Mouse (Mus musculus): ENCODE data around the gene Tcf7l2. TPM values are rescaled to one million over a fixed set of nuclear protein-coding genes. Genes with fewer than 3 reads are reported as not detected.

The Tcf7l2 gene
- total RNA-seq, 2 experiments from 2014 or later, result 12.2 to 13.1 TPM

DNA sequence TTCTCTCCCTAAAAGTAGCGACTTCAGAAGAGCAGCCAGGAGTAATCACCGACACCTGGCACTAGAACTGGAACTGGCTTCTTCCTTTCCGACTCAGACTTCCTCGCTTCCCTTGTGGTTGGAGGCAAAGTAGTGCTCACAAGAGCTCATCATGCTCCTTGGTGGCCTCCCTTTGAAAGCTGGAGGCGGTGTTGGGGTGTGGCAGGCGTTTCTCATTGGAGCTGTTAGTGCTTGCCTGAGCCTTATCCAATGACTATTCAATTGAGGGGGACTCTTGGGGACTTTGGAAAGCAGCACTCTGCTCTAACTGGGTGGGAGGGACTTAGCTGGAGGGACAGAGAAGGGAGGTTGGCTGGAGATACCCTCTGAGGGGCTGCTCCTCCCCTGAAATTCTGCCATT, 9.1 kb upstream of the Tcf7l2 start:
- DNase-seq, result no peak

DNA sequence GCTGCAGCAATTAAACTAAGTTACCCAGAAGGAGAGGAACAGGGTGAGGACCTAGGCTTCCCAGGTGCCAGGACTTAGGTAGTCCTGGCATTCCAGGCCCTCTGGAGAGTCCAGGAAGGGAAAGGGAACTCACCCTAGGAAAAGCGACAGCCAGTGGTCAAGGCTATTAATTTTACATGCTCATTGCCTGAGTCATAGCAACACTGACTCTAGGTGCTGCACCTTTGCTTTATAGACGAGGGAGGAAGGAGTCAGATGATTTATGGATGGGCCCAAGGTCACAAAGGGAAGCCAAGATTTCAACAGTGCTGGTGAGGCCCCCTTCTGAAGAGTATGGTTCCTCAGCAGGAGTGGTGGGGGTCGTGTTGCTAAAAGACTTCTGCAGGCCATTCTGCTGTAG, 8.6 kb upstream of the Tcf7l2 start:
- DNase-seq, result no peak

DNA sequence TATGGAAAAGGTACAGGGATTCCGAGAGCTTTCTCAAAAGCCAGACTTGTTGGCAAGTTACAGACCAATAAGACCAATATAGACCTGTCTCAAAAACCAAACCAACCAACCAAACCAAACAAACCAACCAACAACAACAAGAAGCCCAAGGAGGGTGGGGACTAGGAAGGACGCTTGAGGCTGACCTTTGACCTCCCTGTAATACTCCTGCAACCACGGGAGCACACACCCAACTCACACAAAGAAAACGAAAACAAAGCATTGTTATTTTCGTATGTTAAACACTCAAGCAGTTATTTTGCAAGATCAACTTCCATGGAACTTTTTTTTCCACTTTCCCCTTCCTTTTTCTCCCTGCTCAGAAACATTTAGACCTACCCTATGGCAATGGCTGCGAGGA, 5.6 kb upstream of the Tcf7l2 start:
- DNase-seq, result no peak

DNA sequence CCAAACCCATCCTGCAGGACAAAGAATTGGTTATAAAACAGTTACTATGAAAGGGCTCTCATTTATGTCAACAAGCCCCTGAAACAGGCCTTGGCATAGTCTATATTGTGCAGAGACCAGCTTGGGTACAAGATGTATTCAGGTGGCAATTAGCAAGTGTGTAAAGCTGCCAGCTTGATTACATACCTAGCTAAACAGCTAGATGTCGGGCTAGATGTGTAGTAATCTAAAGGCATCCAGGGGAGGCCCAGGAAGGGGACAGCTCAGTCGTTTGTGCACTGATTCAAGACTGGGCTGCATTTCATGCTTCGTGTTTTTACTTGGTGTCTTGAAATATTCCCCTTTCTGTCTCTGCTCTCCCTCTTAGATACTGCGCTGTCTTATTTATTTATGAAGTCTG, 1.9 kb upstream of the Tcf7l2 start:
- DNase-seq, result no peak

- DNase-seq, result no peak
Measured at GRCm38 (mm10) chr19:55740753-55741438, 724 bp upstream of the Tcf7l2 start.

GRCm38 (mm10) chr19:55742386-55743000, 873 bp downstream of the Tcf7l2 start:
- DNase-seq, result peak; percentile 13 to 15

GRCm38 (mm10) chr19:55743001-55743556, 1.5 kb downstream of the Tcf7l2 start:
- peak; percentile 7 to 17 for DNase-seq

GRCm38 (mm10) chr19:55743557-55744441, 2.2 kb downstream of the Tcf7l2 start:
- DNase-seq, result peak; percentile 16 to 30

GRCm38 (mm10) chr19:55744576-55745191, 3.1 kb downstream of the Tcf7l2 start:
- DNase-seq, result no peak

DNA sequence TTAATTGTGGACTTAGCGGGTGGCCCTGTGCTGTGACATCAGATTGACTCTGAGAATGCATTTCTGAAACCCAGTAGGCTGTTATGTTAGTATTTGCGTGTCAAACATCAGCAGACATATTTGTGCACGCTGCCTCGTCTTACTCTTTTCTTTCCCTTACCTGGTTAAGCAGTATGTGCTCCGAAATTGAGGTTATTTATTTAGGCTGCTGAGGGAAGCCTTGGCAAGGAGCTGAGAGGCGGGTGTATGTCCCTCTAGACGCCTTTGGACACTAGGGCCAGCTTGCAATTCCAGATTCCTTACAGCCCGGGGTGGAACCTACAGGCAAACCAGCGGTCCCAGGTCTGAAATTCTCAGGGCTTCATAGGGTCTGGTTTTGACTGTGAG, 3.6 kb downstream of the Tcf7l2 start:
- no peak for DNase-seq

GRCm38 (mm10) chr19:55746241-55746640, 4.6 kb downstream of the Tcf7l2 start:
- DNase-seq, result no peak

DNA sequence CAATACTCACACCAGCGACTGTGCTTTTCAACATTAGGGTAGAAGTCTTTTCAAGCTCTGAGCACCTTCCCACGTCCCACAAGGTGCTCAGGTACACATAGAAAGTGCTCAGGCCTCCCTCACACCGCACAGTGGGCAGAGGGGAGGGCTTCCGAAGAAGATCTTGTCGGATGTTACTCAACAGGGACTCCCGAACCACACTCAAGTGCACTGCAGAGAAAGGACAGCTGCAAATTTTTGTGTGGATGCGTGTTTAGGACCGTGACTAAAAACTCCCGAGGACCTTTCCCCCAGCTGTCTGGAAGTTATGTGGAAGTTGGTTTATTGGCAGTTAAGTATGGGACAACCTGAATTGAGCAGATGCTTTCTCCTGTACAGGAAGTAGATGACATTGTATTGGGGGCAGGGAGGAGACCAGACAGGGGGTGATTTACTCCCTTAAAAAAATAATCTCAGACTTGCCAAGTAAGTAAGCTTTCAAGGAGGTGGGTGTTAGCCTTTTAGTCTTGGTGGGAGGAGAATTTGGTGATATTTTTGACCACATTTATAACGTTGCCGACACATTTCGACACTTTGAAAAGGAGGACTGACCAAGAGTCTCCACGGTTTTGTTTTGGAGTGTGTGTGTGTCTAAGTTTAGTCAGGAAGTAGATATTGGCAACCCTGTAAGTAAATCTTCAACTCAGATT, 5.8 kb downstream of the Tcf7l2 start:
- no peak for DNase-seq

- DNase-seq, result no peak
Measured at GRCm38 (mm10) chr19:55747926-55748291, 6.3 kb downstream of the Tcf7l2 start.

GRCm38 (mm10) chr19:55748801-55749200, 7.2 kb downstream of the Tcf7l2 start:
- no peak for DNase-seq

GRCm38 (mm10) chr19:55749532-55749931, 7.9 kb downstream of the Tcf7l2 start:
- DNase-seq, result no peak

GRCm38 (mm10) chr19:55750048-55750447, 8.4 kb downstream of the Tcf7l2 start:
- no peak for DNase-seq

GRCm38 (mm10) chr19:55750465-55750864, 8.8 kb downstream of the Tcf7l2 start:
- no peak for DNase-seq

- no peak for DNase-seq
Measured at GRCm38 (mm10) chr19:55752861-55753260, 11.2 kb downstream of the Tcf7l2 start.

DNA sequence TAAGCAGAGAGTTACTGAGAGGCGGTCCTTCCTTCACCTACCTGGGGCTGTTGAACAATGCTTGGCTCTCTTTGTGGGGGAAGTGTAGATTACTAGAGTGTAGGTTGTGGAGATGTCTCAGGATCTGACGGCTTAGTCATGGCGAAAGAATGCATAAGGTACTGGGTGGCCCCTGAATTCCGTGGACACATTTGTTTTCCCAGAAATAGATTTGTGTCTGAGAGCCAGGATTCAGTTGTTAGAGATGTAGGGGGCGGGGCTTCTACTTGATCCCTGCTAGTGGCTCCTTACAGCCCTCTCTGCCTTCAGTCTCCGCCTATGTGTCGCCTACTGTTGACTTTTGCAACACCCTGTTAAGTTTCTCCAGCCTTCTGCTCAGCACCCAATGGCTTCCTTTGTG, 12.7 kb downstream of the Tcf7l2 start:
- no peak for DNase-seq

DNA sequence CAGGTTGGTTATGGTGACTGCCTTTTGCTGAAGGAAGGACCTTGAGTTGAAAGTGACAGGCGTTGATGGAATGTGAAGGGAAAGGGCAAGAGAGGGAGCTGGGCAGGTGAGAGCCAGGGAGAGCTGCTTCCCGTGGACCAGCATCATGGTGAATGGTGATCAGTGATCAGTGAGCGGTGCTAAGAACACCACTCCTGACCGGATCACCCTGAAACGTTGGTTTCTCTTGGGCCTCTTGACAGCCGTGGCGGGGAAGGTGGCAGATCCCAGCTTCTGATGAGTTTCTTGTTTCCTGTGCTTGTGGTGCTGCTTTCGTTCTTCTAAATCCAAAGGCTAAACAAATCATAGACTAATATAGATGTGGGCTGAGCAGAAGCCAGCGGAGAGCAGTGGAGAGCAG, 13.8 kb downstream of the Tcf7l2 start:
- no peak for DNase-seq

DNA sequence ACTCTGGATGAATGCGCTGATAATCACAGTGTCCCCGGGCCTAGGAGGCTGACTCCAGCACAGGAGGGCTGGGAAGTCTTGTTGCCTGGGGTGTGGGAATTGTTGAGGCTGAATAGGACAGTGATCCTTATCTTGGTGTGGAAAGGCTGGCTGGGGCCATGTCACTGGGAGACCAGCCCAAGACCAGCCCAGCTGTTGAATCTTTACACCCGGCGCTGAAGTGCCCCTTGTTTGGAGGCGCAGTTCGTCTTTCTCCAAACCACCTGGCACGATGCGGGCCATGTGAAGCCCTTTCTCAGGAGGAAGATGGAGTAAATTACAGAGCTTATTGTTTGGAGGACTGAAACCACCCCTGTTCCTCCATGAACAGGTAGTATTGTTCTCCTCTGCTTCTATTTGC, 15.1 kb downstream of the Tcf7l2 start:
- no peak for DNase-seq

GRCm38 (mm10) chr19:55757403-55757802, 15.8 kb downstream of the Tcf7l2 start:
- DNase-seq, result no peak
